Mouse (Mus musculus) T-helper 1 cell (primary cell): ENCODE measurements around the gene Surf1.

ENCODE experiments used
- in situ Hi-C: fragments of 300-600 bp; cut with MboI, MseI; formaldehyde crosslinking; loops from one replicate; pipeline ENCODE4 v1.15.1; 2025; ENCODE audit warnings: high pct_unique_total_duplicates

Gene Surf1

DNA sequence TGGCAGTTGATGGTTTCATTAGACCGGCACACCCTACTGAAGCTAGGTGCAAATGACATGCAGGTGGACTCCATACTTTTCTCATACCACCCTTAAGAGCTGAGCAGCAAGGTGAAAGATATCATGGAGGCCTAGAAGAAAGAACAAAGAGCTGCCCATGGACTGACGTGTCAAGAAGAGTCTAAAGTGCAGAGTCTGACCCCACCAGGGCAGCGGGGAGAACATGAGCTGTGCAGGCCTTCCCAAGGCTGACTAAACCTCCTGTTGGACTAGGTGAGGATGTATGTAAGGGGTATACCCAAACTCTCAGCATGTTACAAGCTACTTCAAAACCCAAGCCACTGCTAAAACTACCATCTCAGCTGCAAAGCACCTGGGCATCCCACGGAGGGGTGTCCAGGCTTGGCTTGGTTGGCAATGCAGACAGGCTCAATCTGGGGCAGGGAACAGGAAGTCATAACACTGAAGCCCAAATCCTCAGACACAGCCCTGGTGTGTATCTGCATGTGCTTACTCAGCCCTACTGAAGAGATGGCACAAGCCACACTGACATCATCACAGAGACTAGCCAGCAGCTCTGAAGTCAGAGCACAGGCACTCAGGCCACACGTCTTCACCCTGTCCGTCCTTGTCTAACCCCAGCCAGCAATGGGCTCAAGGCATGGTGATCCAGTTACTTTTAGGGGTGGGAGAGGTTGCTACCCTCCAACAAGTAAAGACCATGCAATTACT lies 11.6 kb upstream of the Surf1 start:
- in situ Hi-C loops = loop anchor here (10.0 kb wide), 1 partner anchor 1963 kb away; the partner anchor contains the start of gene Dph7

DNA sequence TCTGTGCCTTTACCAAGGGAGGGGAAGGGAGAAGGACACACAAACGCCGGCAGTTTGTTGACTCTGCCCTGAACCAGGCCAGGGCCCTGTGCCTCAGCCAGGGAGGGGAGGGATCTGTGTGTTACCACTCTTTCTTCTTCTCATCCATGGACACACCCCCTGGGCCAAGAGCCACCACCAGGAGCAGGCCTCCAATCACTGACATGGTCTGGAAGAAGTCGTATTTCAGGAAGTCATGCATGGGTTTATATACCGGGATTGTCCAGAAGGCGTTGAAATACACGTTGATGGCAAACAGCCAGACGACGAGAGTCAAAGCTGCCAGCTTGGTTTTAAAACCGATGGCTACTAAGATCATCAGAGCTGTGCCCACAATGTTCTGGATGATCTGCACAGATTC lies 5.5 kb upstream of the Surf1 start:
- in situ Hi-C loops = loop anchor here (10.0 kb wide), 1 partner anchor 1957 kb away; the partner anchor contains the start of gene Dph7

DNA sequence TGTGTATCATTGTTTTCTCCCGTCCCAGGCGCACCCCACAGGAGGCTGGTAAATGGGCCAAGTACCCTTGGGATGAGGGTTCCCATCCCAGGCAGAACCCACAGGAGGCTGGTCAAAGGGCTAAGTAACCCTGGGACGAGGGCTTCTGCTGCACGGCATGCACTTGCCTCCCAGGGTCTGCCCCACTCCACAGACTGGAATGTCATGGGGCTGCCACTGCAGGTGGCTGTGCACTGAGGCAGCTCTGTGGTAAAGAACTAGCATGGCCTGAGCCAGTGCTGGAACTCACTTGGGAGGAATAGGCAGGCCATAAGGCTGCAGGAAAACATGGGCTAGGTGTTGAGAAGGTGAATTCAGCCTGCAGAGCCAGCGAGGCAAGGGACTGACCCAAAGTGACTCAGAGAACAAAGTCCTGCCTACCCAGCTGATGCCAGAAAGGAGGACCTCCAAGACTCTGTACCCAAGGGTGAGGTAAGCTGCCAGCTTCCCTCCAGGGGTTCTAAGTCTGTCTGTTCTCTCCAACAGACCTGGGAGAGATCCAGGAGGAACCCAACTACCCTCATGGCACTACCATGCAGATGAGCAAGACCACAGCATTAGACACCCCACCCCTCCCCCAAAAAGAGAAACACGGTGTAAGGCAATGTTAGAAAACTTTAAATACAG lies 4.0 kb upstream of the Surf1 start:
- in situ Hi-C loops = loop anchor here (10.0 kb wide), 1 partner anchor 1956 kb away; the partner anchor contains the start of gene Dph7

DNA sequence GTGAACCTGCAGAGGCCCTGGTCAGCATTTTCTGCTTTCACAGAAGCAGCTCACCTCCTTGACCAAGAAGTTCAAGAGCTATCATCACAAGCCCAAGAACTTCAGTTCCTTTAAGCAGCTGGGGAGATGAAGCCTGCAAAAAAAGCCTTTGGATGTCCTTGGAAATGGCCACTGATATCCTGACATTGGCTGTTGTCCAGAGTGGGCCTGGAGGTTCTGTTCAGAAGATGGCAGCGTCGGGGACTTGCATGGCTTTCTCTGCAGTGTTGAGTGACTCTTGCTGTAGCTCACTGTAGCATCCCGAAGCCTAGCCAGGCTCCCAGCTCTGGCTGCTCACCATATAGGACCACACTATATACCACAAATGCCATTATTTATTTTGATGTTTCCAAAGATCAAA lies 3.4 kb upstream of the Surf1 start:
- in situ Hi-C loops = loop anchor here (10.0 kb wide), 1 partner anchor 1955 kb away; the partner anchor contains the start of gene Dph7

DNA sequence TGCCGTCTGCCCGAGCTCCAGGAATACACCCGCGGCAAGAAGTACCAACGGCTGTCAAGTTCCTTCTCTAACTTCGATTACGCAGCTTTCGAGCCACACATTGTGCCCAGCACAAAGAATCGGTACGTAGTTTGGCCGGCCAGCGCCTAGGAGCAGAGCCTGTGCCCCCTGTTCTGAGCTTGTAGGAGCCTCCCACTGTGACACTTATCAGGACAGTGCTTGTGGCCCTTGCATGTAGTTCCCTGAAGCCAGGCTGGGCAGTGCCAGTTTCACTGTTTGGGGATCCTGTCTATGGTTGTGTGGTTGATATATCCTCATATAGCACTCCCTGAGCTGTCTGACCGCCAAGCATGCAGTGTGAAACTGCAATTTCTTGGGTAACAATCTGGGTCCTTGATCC lies 408 bp upstream of the Surf1 start:
- in situ Hi-C loops = no loop called here

DNA sequence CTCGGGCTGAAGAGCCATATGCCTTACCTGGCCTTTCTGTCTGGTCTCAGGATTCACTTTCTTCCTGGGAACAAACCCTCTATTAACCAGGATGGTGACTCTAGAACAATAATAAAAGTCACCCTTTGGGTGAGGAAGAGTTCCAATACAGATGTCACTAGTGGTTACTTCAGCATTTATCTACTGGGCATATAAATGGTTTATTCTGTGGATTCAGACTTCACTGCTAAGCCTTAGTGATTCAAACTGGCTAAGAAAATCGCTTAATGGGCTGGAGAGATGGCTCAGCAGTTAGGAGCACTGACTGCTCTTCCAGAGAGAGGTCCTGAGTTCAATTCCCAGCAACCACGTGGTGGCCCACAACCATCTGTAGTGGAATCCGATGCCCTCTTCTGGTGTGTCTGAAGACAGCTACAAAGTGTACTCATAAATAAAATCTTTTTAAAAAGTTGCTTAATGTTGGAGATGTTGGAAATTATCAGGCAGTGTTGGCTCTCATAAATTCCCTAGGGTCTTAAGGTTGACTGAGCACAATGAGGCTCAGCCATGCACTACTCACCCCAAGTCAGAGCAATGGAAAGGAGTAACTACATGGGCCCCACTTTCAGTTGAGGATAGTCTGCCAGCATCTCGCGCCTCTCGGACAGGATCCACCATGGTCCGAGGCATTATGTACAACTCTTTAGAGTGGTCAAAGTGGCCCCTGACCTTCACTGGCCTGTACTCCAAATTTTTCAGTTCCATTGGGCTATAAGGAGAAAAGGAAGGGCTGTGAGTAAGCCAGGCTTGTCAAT lies 2.0 kb downstream of the Surf1 start:
- in situ Hi-C loops = no loop called here

DNA sequence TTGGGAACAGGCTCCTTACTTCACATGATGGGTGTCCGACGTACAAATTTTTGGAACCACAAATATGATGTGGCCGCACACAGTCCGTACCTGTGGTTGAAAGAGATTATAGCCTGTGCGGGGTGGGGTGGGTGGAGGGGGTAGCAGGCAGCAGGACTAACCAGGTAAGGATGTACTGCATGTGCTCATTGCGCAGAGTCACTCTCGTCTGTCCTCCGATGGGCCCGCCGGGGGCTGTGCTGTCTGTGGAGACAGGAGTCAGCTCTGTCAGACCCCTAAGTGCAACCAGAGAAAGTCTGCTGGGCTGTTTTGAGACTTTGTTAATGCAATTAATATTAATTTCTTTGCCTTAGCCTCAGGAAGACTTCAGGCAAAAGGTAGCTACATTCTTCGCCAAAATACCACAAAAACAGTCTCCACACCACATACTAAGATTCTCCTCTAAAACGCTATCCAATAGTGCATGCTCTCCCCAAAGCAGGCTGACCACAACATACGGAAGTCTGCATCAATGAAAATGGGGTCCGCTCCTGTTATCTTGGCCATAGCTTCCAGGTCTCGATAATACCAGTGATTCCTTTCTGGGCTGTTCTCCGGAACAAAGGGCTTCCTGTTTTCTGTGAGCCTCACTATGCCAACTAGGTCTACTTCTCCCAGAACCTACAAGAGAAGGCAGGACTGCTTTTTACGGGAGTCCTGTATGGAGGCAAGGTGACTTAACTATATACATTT lies 2.7 kb downstream of the Surf1 start:
- in situ Hi-C loops = no loop called here

DNA sequence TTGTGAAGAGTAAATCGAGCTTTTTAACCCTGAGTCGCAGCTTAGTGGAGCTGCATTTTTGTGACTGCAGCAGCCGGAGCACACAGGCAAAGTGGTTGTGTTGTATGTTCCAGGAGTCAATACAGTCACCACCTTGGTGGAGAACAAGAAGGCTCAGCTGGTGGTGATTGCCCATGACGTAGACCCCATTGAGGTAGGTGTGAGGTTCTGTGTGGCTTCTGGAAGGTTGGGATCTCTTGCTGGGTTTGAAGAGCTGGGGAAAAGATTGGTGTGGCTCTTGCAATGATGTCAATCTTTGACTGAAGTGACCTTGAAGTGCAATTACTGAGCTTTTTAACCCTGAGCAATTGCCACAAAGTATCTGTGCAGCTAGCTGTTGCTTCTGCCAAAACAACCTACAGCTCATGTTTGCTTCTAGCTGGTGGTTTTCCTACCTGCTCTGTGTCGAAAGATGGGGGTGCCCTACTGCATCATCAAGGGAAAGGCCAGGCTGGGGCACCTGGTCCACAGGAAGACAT lies 4.0 kb downstream of the Surf1 start:
- in situ Hi-C loops = no loop called here

DNA sequence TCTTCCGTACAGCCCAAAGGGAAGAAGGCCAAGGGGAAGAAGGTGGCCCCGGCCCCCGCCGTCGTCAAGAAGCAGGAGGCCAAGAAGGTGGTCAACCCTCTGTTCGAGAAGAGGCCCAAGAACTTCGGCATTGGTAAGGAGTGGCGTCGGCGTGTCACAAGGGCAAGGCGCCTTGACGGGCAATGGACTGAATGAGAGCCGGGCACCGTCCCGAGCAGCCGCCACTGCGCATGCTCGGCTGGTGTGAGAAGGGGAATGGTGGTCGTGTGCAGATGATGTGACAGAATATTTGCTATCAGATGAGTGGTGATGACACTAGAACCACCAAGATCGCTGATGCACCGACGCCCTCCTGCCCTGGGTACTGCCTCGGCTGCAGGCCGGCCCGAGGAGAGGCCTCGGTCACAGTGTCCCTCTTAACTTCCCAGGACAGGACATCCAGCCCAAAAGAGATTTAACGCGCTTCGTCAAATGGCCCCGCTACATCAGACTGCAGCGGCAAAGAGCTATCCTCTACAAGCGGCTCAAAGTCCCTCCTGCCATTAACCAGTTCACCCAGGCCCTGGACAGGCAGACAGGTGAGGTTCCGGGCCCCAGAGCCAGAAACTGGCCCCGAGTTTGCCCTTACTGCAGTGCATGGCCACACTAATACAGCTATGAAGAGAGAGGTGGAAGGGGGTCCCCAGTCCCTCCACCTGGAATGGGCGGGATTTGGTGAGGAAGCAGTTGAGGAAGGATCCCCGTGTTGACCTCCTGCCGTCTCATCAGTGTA lies 5.2 kb downstream of the Surf1 start:
- in situ Hi-C loops = no loop called here

DNA sequence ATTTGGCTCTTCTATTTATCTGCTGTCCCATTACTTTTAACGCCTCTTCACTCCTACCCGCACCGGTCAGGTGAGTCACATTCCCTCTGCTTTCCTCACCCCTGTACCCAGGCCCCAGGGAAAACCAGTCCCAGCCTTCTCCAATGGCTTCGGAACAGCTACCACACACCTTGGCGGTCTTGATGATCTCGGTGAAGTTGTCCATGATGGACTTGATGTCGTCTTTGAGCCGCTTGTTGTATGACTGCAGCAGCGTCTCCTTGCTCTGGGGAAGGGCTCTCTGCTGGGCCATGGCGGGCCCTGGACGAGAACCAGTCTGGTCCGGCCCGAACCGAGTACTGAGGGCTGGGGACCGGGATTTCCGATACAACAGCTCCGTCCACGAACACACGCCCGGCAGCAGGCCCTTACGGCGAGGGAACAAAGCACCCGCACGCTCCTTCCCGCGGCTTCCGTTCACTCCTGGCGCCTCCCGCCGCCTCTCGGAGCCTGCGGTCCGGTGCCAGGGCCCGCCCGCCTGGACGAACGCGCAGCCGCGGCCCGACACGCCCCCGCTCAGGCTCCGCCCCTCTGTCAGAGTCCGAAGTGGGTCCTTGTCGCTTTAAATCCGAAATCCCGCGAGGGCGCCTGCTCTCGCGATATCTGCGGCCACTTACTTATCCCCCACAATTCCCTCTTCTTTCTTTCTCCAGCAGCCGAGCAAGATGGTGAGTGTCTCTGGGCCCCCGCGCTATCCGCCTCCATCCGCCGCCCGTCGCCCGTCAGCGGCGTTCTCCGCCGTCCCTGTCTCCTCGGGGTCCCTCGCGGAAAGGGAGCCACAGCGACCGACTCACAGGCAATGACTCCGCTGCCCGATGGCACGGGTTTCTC lies 6.0 kb downstream of the Surf1 start, which contains the start of the genes Med22 and Rpl7a:
Gene Med22, minus strand, starts transcription at position 554 of the 870 bp plus-strand sequence.
Gene Rpl7a, plus strand, starts transcription at position 641 of the 870 bp plus-strand sequence.
- in situ Hi-C loops = no loop called here

DNA sequence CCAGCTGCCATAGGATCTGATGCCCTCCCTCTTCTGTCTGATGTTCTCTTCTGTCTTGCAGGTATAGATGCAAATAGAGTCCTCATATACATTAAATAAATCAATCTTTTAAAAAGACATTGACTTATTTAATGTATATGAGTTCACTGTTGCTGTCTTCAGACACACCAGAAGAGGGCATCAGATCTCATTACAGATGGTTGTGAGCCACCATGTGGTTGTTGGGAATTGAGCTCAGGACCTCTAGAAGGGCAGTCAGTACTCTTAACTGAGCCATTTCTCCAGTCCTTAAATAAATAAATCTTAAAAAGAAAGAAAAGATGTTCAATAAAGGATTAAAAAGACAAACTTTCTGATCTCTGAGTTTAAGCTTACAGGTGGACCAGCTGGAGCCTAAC lies 6.9 kb downstream of the Surf1 start:
- in situ Hi-C loops = no loop called here

DNA sequence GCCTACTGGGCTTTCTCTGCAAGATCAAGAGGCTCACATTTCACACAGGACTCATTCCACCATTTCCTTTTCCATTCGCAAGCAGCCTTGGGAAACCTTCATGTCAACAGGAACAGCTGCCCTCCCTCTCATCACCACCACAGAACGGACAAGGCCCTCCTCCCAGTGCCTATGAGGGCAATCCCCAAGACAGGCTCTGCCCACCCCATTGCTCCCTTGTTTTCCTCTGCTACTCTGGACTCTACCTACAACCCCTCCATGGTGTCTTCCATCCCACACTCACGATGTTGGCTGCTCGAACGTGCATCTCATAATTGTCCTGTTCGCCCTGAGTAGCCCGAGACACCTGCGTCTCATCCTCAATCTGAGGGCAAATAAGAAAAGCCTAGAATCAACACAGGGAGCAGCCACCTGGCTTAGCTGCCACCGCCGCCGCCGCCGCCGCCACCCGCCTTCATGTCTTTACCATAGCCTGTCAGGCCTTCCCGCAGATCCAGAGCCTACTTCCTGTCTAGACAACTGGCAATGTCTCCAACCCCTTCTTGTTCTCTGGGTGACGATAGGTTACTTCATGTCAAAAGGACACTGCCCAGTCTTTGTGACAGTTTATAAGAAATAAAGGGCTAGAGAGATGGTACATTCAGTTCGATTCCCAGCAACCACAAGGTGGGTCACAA lies 7.5 kb downstream of the Surf1 start:
- in situ Hi-C loops = no loop called here

DNA sequence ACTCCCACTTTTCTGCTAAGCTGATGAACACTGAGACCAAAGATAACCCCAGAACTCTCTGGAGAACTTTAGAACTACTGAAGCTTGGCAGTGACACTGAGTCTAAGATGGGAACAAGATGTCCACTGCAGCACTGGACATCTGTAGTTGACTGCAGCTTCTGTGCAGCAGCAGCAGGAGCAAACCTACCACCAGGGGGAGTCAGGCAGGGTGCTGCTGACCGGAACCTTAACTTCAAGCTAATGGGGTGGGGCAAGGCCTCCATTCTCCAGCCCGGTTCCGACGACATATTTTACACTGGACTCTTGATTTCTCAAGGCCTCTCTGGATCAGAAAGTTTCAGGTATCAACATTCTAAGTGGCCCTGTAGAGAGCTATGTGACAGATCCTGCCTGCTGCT lies 9.2 kb downstream of the Surf1 start:
- in situ Hi-C loops = no loop called here

DNA sequence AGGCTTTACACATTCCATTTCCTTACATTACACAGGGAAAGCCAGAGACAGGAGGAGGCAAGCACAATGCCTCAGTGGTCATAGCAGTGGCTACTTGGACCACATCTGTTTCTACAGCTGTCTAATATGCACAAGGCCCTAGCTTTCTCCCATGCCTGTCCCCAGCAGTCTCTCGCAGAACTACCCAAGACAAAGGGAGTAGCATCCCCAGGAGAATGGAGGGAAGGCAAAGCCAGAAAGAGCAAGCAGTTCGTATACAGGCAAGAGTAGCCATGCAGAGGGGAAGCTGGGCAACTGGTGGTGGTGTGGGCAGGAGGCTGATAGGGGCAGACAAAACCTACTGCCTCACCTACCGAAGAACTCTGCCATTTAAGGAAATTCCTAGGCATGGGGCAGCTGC lies 9.9 kb downstream of the Surf1 start:
- in situ Hi-C loops = no loop called here

DNA sequence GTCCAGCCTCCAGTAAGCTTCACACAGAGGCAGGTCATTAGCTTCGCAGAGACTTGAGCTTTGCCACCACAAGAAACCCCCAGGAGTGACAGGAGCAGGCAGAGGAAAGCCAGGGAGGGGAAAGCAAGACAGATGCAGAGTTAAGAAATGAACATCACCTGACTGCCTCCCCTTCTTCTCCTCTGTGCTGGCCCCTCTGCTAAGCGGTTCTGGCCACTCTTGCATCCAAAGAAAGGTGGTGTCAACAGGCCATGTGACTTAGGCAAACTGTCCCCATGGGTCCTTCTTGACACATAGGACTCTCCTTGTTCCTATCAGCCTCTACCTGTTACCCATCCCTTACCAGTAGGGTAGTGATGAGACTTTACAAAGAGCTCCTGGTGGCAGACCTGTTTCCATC lies 10.4 kb downstream of the Surf1 start:
- in situ Hi-C loops = no loop called here

DNA sequence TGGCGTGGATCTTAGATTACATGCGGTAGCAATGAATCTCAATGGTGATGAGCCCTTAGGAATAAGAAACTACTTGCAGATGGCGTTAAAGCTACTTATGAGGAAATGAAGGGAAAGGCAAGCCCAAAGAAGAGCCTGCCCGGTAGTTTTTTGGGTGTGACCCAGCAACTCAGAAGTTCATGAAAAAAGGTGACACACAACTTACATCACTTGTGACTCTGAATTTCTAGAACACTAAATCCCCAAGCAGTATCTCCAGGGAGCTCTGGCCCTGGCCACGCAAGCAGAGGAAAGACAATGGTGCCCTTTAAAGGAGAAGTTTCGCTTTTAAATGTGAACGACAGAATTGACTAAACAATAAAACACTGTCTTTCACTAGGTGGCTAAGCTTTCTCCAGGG lies 13.0 kb downstream of the Surf1 start:
- in situ Hi-C loops = loop anchor here (5.0 kb wide), 2 partner anchors 411 to 456 kb away; partner anchors contain the start of gene Sec16a

DNA sequence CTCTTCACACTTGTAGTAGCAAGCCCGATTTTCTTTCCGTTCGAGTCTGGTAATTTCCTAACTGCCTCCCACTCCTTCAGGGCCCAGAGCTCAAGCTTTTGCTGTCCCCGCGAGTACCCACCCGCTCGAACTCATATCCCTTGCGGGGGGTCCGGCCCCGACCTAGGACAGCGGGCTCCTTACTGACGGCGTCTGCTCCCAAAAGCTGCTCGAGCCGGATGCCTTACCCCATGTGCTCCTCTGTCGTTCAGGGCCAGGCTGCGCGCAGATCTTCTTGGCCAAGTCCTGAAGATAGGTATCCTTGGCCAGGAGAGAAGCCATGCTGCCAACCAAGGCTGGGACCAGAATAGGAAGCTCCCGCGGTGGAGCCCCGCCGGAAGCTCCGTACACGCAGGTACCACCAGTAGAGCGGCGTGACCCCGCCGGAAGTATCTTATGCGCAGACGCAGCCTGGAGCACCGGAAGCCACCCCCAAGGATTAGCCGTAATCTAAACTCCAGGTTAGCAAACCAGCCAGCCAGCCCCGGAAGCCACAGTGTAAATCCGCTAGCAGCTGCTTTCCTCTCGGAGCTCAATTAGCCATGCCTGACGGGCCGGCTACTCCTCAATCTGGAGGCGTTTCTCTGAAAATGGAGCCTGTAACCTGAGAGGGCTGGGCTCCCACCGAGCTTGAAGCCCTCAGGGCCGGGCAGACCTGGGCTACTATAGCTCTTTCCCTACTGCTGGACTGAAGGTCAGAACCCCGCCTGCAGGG lies 13.7 kb downstream of the Surf1 start, which contains the start of gene Surf6:
Gene Surf6, minus strand, starts transcription at position 413 of the 754 bp plus-strand sequence.
- in situ Hi-C loops = loop anchor here (5.0 kb wide), 2 partner anchors 410 to 455 kb away; partner anchors contain the start of gene Sec16a
